Mouse (Mus musculus) heart, embryonic 12.5 days (tissue): Measurements from ENCODE around the gene Grpel1. TPM values are rescaled to one million over a fixed set of nuclear protein-coding genes. Genes with fewer than 3 reads are reported as not detected.
A peak's percentile ranks its signal among the peaks of the same experiment; 100 is the strongest.

ENCODE experiments used
- ATAC-seq: fragments of 200-750 bp; cut with Nextera tagmentation; 2 replicates; pipeline ENCODE4 v1.8.0; 2017; ENCODE audit warnings: moderate TSS enrichment, moderate library complexity; ENCODE audit not compliant: insufficient number of reproducible peaks, low FRiP score
- H3K27ac ChIP-seq: fragments of 300-500 bp; sonication (generic); 2 replicates; pipeline ENCODE4 v1.5.1; 2016; ENCODE audit warnings: mild to moderate bottlenecking, moderate library complexity; ENCODE audit not compliant: poor library complexity, severe bottlenecking
- H3K27me3 ChIP-seq: fragments of 300-500 bp; sonication (generic); replicated peaks from 2 replicates; pipeline ENCODE4 v1.6.1; 2016; ENCODE audit warnings: mild to moderate bottlenecking, moderate library complexity
- H3K36me3 ChIP-seq: fragments of 300-500 bp; sonication (generic); 2 replicates; pipeline ENCODE4 v1.6.1; 2016; ENCODE audit warnings: mild to moderate bottlenecking, moderate library complexity
- H3K4me1 ChIP-seq: fragments of 300-500 bp; sonication (generic); replicated peaks from 2 replicates; pipeline ENCODE4 v1.6.1; 2016; ENCODE audit warnings: mild to moderate bottlenecking
- H3K4me2 ChIP-seq: fragments of 300-500 bp; sonication (generic); 2 replicates; pipeline ENCODE4 v1.6.1; 2016; ENCODE audit warnings: mild to moderate bottlenecking, moderate library complexity
- H3K4me3 ChIP-seq: fragments of 300-500 bp; sonication (generic); 2 replicates; pipeline ENCODE4 v1.5.1; 2016; ENCODE audit warnings: mild to moderate bottlenecking
- H3K9ac ChIP-seq: fragments of 300-500 bp; sonication (generic); 2 replicates; pipeline ENCODE4 v1.6.1; 2016; ENCODE audit warnings: mild to moderate bottlenecking, moderate library complexity
- H3K9me3 ChIP-seq: fragments of 300-500 bp; sonication (generic); replicated peaks from 2 replicates; pipeline ENCODE4 v1.6.1; 2016; ENCODE audit warnings: mild to moderate bottlenecking, moderate library complexity
- WGBS: fragments of 180-500 bp; shearing (Covaris S2); methylation state at CpG from one replicate; pipeline ENCODE4 v1.1.7; 2016; 5-methylcytosine and 5-hydroxymethylcytosine counted together
- polyA plus RNA-seq: library from polyadenylated mRNA; unstranded; fragments of >200 nt; fragmentation: Nextera tagmentation; extraction: Ambion mirVana; gene quantifications from 2 replicates; pipeline ENCODE4 v1.2.1, GENCODE M21; 2016

The Grpel1 gene
- polyA plus RNA-seq, result 54.9 and 57.4 TPM in 2 replicates

- Histone ChIP-seq H3K4me1 (peaks cover 38% of the 10 kb centered on the region), H3K4me3 (peak within 1 kb of the TSS; percentile 74), H3K9me3 (no peaks in the 10 kb centered on the region), H3K27ac (peak within 1 kb of the TSS; percentile 50; the same call in 1 of the 2 replicates), H3K9ac (peak within 1 kb of the TSS; percentile 85), H3K36me3 (peaks cover 24% of the 10 kb centered on the region), H3K4me2 (peak within 1 kb of the TSS; percentile 96), H3K27me3 (no peaks in the 10 kb centered on the region)
- ATAC-seq, result peak; percentile 97
- WGBS, result under 1% methylated on average over 68 of the region's 68 CpGs
Observed at GRCm38 (mm10) chr5:36464709-36465661, at the start of gene Grpel1. TSS of gene Grpel1 (plus strand) at chr5:36464998.

GRCm38 (mm10) chr5:36419861-36420260, 44.9 kb upstream of the Grpel1 start:
- whole genome bisulfite sequencing, result 69% methylated on average over 3 of the region's 3 CpGs
- no peak overlapping the region for H3K27ac ChIP-seq
- H3K27me3 ChIP-seq, result 0 out of 2 replicates have a peak, but pooled peaks cover 8% of the 10 kb centered on the region
- peaks cover 5% of the 10 kb centered on the region for H3K4me1 ChIP-seq
- H3K9me3 ChIP-seq, result no peaks in the 10 kb centered on the region
- H3K9ac ChIP-seq, result no peak overlapping the region
- no peak for ATAC-seq
- H3K4me3 ChIP-seq, result no peak overlapping the region
- H3K4me2 ChIP-seq, result no peak overlapping the region
- H3K36me3 ChIP-seq, result no peaks in the 10 kb centered on the region

- no peak overlapping the region for H3K9ac ChIP-seq
- H3K27me3 ChIP-seq, result 0 out of 2 replicates have a peak, but pooled peaks cover 9% of the 10 kb centered on the region
- no peaks in the 10 kb centered on the region for H3K36me3 ChIP-seq
- H3K27ac ChIP-seq, result no peak overlapping the region
- no peak overlapping the region for H3K4me2 ChIP-seq
- no peaks in the 10 kb centered on the region for H3K9me3 ChIP-seq
- no peak overlapping the region for H3K4me3 ChIP-seq
- ATAC-seq, result no peak
- H3K4me1 ChIP-seq, result peaks cover 1% of the 10 kb centered on the region; the same call in 1 of the 2 replicates
Observed at GRCm38 (mm10) chr5:36422689-36423088, 42.1 kb upstream of the Grpel1 start.

- no peak for ATAC-seq
- Histone ChIP-seq H3K4me1 (peaks cover 6% of the 10 kb centered on the region; the same call in 1 of the 2 replicates), H3K27me3 (0 out of 2 replicates have a peak, but pooled peaks cover 10% of the 10 kb centered on the region), H3K36me3 (no peaks in the 10 kb centered on the region), H3K4me3 (no peak overlapping the region), H3K27ac (no peak overlapping the region), H3K9me3 (no peaks in the 10 kb centered on the region), H3K4me2 (no peak overlapping the region), H3K9ac (no peak overlapping the region)
Observed at GRCm38 (mm10) chr5:36424676-36425075, 40.1 kb upstream of the Grpel1 start.

- H3K4me1 ChIP-seq, result peaks cover 6% of the 10 kb centered on the region; the same call in 1 of the 2 replicates
- no peak overlapping the region for H3K4me2 ChIP-seq
- H3K27me3 ChIP-seq, result 0 out of 2 replicates have a peak, but pooled peaks cover 14% of the 10 kb centered on the region
- no peaks in the 10 kb centered on the region for H3K36me3 ChIP-seq
- no peaks in the 10 kb centered on the region for H3K9me3 ChIP-seq
- H3K27ac ChIP-seq, result no peak overlapping the region
- H3K9ac ChIP-seq, result no peak overlapping the region
- no peak for ATAC-seq
- H3K4me3 ChIP-seq, result no peak overlapping the region
- WGBS, result 79% methylated on average over 5 of the region's 5 CpGs
Observed at GRCm38 (mm10) chr5:36426404-36426803, 38.4 kb upstream of the Grpel1 start.

GRCm38 (mm10) chr5:36427831-36428230, 37.0 kb upstream of the Grpel1 start:
- Histone ChIP-seq H3K4me1 (peaks cover 6% of the 10 kb centered on the region; the same call in 1 of the 2 replicates), H3K9me3 (no peaks in the 10 kb centered on the region), H3K27me3 (0 out of 2 replicates have a peak, but pooled peaks cover 11% of the 10 kb centered on the region), H3K9ac (no peak overlapping the region), H3K36me3 (no peaks in the 10 kb centered on the region), H3K4me2 (no peak overlapping the region), H3K27ac (no peak overlapping the region), H3K4me3 (no peak overlapping the region)
- 53% methylated on average over 11 of the region's 11 CpGs for WGBS
- no peak for ATAC-seq

GRCm38 (mm10) chr5:36429551-36429950, 35.2 kb upstream of the Grpel1 start:
- Histone ChIP-seq H3K27ac (no peak overlapping the region), H3K4me1 (peaks cover 6% of the 10 kb centered on the region; the same call in 1 of the 2 replicates), H3K27me3 (0 out of 2 replicates have a peak, but pooled peaks cover 10% of the 10 kb centered on the region), H3K36me3 (no peaks in the 10 kb centered on the region), H3K9ac (no peak overlapping the region), H3K9me3 (no peaks in the 10 kb centered on the region), H3K4me2 (no peak overlapping the region), H3K4me3 (no peak overlapping the region)
- no peak for ATAC-seq
- WGBS, result 79% methylated on average over 3 of the region's 3 CpGs

- Histone ChIP-seq H3K27ac (no peak overlapping the region), H3K4me3 (no peak overlapping the region), H3K4me2 (no peak overlapping the region), H3K36me3 (no peaks in the 10 kb centered on the region), H3K9me3 (no peaks in the 10 kb centered on the region), H3K27me3 (peaks cover 16% of the 10 kb centered on the region), H3K9ac (no peak overlapping the region), H3K4me1 (peaks cover 6% of the 10 kb centered on the region; the same call in 1 of the 2 replicates)
- 53% methylated on average over 2 of the region's 2 CpGs for WGBS
- no peak for ATAC-seq
Observed at GRCm38 (mm10) chr5:36431711-36432110, 33.1 kb upstream of the Grpel1 start.

- peaks cover 10% of the 10 kb centered on the region for H3K27me3 ChIP-seq
- 69% methylated on average over 9 of the region's 9 CpGs for WGBS
- H3K9ac ChIP-seq, result no peak overlapping the region
- no peaks in the 10 kb centered on the region for H3K9me3 ChIP-seq
- ATAC-seq, result no peak
- H3K4me1 ChIP-seq, result no peaks in the 10 kb centered on the region
- no peak overlapping the region for H3K27ac ChIP-seq
- no peaks in the 10 kb centered on the region for H3K36me3 ChIP-seq
- no peak overlapping the region for H3K4me2 ChIP-seq
- H3K4me3 ChIP-seq, result no peak overlapping the region
Observed at GRCm38 (mm10) chr5:36434398-36434967, 30.3 kb upstream of the Grpel1 start.

GRCm38 (mm10) chr5:36436858-36437257, 27.9 kb upstream of the Grpel1 start:
- ATAC-seq, result no peak
- no peak overlapping the region for H3K4me3 ChIP-seq
- 0 out of 2 replicates have a peak, but pooled peaks cover 2% of the 10 kb centered on the region for H3K9me3 ChIP-seq
- no peak overlapping the region for H3K9ac ChIP-seq
- H3K4me1 ChIP-seq, result no peaks in the 10 kb centered on the region
- WGBS, result 56% methylated on average over 4 of the region's 4 CpGs
- no peak overlapping the region for H3K4me2 ChIP-seq
- no peak overlapping the region for H3K27ac ChIP-seq
- H3K36me3 ChIP-seq, result no peaks in the 10 kb centered on the region
- peaks cover 6% of the 10 kb centered on the region for H3K27me3 ChIP-seq

- H3K4me3 ChIP-seq, result no peak overlapping the region
- no peak overlapping the region for H3K27ac ChIP-seq
- H3K9me3 ChIP-seq, result 0 out of 2 replicates have a peak, but pooled peaks cover 2% of the 10 kb centered on the region
- peaks cover 31% of the 10 kb centered on the region for H3K27me3 ChIP-seq
- H3K4me2 ChIP-seq, result no peak overlapping the region
- ATAC-seq, result no peak
- H3K36me3 ChIP-seq, result no peaks in the 10 kb centered on the region
- no peak overlapping the region for H3K9ac ChIP-seq
- WGBS, result 56% methylated on average over 3 of the region's 3 CpGs
- peaks cover 4% of the 10 kb centered on the region; the same call in 1 of the 2 replicates for H3K4me1 ChIP-seq
Observed at GRCm38 (mm10) chr5:36440741-36441140, 24.1 kb upstream of the Grpel1 start.
